Mouse (Mus musculus) testis, adult 2 months (tissue): Measurements from ENCODE around the gene Ttyh2.

Source experiments
- CTCF ChIP-seq: fragments of 200-500 bp; IDR thresholded peaks from 2 replicates; pipeline ENCODE4 v1.5.1; 2012; ENCODE audit warnings: low read depth, mild to moderate bottlenecking, inconsistent platforms, low read length, moderate library complexity; ENCODE audit not compliant: control insufficient read depth, insufficient read depth, insufficient replicate concordance
- POLR2A ChIP-seq: fragments of 200-500 bp; IDR thresholded peaks from 2 replicates; pipeline ENCODE4 v1.6.1; 2012; ENCODE audit warnings: low read depth, mild to moderate bottlenecking, inconsistent platforms, low read length, moderate library complexity; ENCODE audit not compliant: control insufficient read depth

DNA sequence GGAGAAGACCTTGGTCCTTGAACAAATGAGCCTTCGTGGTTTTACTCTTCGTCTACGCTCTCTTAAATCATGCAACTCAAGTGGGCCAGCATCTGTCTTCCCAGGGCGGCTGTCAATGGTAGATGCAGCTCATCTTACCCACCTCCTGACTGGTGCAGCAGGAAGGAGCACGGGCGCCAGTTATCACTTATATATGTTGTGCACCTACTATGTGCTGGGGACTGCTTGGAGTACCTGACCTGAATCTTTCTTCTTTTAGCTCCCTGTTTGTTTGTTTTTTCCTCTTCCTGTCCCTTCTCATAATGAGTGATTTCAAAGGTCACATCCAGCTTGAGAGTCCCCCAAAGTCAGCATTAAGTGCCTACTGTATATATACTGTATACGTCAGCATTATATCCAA, 11.1 kb upstream of the Ttyh2 start:
- TF ChIP-seq CTCF (no peak), POLR2A (no peak)
